Mouse (Mus musculus) macrophage (primary cell): ENCODE measurements around the gene Frmd4b. TPM values are rescaled to one million over a fixed set of nuclear protein-coding genes. Genes with fewer than 3 reads are reported as not detected.

Experiments used
- polyA plus RNA-seq: library from polyadenylated mRNA; stranded (reverse); fragments of 250-400 nt; gene quantifications from 3 replicates; pipeline ENCODE4 v1.2.4, GENCODE M21; 2018; ENCODE audit warnings: inconsistent platforms

The Frmd4b gene
- polyA plus RNA-seq, 1 experiment from 2014 or later: 139 TPM

Other genes starting within 250 kb of the Frmd4b start
- 26.4 to 41.8 TPM (median 32.8 TPM) in 3 replicates for gene Mitf, start 189.5 kb upstream of the Frmd4b start, polyA plus RNA-seq